Mouse (Mus musculus) liver, postnatal 0 days (tissue): ENCODE results near the gene Dgkg.

Experiments used
- CTCF ChIP-seq: sonication (generic); IDR thresholded peaks from 2 replicates; pipeline ENCODE4 v1.5.1; 2016; ENCODE audit warnings: antibody characterized with exemption, low read depth
- EP300 ChIP-seq: IDR thresholded peaks from 2 replicates; pipeline ENCODE4 v1.6.1; 2016; ENCODE audit warnings: antibody characterized with exemption, low read depth, mild to moderate bottlenecking

DNA sequence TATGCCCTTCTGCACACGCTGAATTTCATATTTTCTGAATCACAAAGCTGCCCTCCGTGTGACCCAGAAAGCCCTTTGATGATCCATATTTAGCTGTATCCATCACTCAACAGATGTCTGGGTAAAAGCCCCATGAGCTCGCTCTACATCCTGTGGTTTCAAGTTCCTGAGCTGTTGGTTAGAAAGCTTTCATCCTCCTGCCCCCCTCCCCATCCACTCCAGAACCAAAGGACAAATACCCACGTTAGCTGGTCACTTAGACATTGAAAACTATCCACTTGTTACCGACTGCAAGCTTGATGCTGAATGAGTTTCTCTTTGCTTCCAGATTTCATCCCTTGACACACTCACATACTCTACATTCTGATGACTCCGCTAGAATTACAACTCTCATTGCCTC, 195.3 kb downstream of the Dgkg start:
- TF ChIP-seq CTCF (no peak), EP300 (no peak)
